Mouse (Mus musculus) olfactory bulb, adult 2 months (tissue): ENCODE results near the gene Arcn1.

Experiments
- CTCF ChIP-seq: fragments of 200-500 bp; IDR thresholded peaks from 2 replicates; pipeline ENCODE4 v1.5.1; 2012; ENCODE audit warnings: low read depth, mild to moderate bottlenecking, low read length, moderate library complexity; ENCODE audit not compliant: insufficient read depth
- POLR2A ChIP-seq: fragments of 200-500 bp; IDR thresholded peaks from 2 replicates; pipeline ENCODE4 v1.6.1; 2012; ENCODE audit warnings: mild to moderate bottlenecking, low read depth, low read length, moderate library complexity; ENCODE audit not compliant: insufficient read depth

DNA sequence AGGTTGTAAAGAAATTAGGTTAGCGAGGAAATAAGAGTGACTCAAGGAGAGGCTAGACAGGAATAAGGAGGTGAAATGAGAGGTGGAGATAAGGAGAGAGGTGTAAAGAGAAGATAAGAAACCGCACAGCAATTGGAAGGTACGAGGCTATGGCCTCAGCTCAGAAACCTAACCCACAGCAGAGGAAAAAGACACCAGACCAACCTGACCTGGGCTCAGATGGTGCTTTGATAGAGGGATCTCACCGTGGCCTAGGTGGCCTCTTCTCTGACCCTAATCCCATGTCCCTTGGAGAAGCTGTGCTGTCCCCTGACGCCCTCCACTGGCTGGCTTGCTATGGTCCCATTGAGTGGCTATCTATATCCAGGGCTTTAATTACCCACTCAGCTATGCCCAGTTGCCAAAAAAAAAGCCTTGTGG, 35.5 kb downstream of the Arcn1 start:
- TF ChIP-seq POLR2A (no peak), CTCF (no peak)
